Mouse (Mus musculus) CH12.LX (cell line): ENCODE measurements around the gene Gm9376.

Experiments used
- CTCF ChIP-seq, 2 experiments: IDR thresholded peaks in 1 of 2; conservative IDR thresholded peaks in 1 of 2; 2 replicates each; pipeline ENCODE4 v1.5.1; 2011 to 2012; ENCODE audit warnings: low read depth in 2 of 2, low read length in 2 of 2, improper control_type of control experiment in 1 of 2, inconsistent platforms in 1 of 2, mild to moderate bottlenecking in 1 of 2, moderate library complexity in 1 of 2
- TCF12 ChIP-seq: IDR thresholded peaks from 2 replicates; pipeline ENCODE4 v1.6.1; 2014; ENCODE audit warnings: low read depth, mild to moderate bottlenecking, inconsistent platforms, low read length, improper control_type of control experiment

DNA sequence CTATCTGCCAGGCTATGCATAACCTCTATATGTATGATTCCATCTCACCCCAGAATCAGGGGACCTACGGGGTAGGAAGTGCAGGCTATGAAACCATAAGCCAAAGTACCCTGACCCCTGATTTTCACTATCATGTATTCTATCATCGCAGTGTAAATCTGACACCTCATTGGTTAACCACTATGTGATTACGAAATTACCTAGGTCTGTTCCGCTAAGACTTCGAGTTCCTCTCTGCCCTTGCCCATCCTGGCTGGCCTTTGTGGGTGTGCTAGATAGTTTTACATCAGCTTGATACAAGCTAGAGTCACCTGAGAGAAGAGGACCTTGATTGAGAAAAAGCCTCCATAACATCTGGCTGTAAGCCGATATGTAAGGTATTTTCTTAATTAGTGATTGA, 23.2 kb downstream of the Gm9376 start:
- TF ChIP-seq CTCF (conservative IDR thresholded peaks at IDR 0.05 in 1 of 2, IDR thresholded peaks at IDR 0.05 in 1 of 2; ENCODE audit: low read depth in 2 of 2, low read length in 2 of 2) (no peak), TCF12 (no peak)
